Mouse (Mus musculus) liver, postnatal 0 days (tissue): Measurements from ENCODE around the gene Gpr150. TPM values are rescaled to one million over a fixed set of nuclear protein-coding genes. Genes with fewer than 3 reads are reported as not detected.

ENCODE experiments used
- ATAC-seq: fragments of 200-750 bp; cut with Nextera tagmentation; 2 replicates; pipeline ENCODE4 v1.8.0; 2017; ENCODE audit warnings: mild to moderate bottlenecking, moderate library complexity
- DNase-seq: peaks from one replicate; pipeline ENCODE4 v3.0.0-alpha.2; 2016
- H3K27ac ChIP-seq: fragments of 300-500 bp; sonication (generic); 2 replicates; pipeline ENCODE4 v1.5.1; 2014; ENCODE audit warnings: antibody characterized with exemption, moderate library complexity, mild to moderate bottlenecking, low read depth
- H3K27me3 ChIP-seq: fragments of 300-500 bp; sonication (generic); 2 replicates; pipeline ENCODE4 v1.6.1; 2014; ENCODE audit warnings: low read length, control low read depth, mixed read lengths; ENCODE audit not compliant: insufficient read depth
- H3K36me3 ChIP-seq: fragments of 300-500 bp; sonication (generic); replicated peaks from 2 replicates; pipeline ENCODE4 v1.6.1; 2014; ENCODE audit warnings: mild to moderate bottlenecking, control low read depth, low read length, moderate library complexity, mixed read lengths; ENCODE audit not compliant: insufficient read depth
- H3K4me1 ChIP-seq: fragments of 300-500 bp; sonication (generic); 2 replicates; pipeline ENCODE4 v1.6.1; 2014; ENCODE audit warnings: antibody characterized with exemption, mild to moderate bottlenecking, control low read depth; ENCODE audit not compliant: insufficient read depth
- H3K4me2 ChIP-seq: fragments of 300-500 bp; sonication (generic); 2 replicates; pipeline ENCODE4 v1.6.1; 2014; ENCODE audit warnings: low read depth, mild to moderate bottlenecking, low read length, moderate library complexity, mixed read lengths
- H3K4me3 ChIP-seq: fragments of 300-500 bp; sonication (generic); 2 replicates; pipeline ENCODE4 v1.5.1; 2014; ENCODE audit warnings: low read depth, low read length
- H3K9ac ChIP-seq: fragments of 300-500 bp; sonication (generic); replicated peaks from 2 replicates; pipeline ENCODE4 v1.6.1; 2014; ENCODE audit warnings: mild to moderate bottlenecking, moderate library complexity
- H3K9me3 ChIP-seq: fragments of 300-500 bp; sonication (generic); 2 replicates; pipeline ENCODE4 v1.6.1; 2016; ENCODE audit warnings: mild to moderate bottlenecking, control low read depth, low read length, mixed read lengths
- CTCF ChIP-seq: sonication (generic); IDR thresholded peaks from 2 replicates; pipeline ENCODE4 v1.5.1; 2016; ENCODE audit warnings: antibody characterized with exemption, low read depth
- EP300 ChIP-seq: IDR thresholded peaks from 2 replicates; pipeline ENCODE4 v1.6.1; 2016; ENCODE audit warnings: antibody characterized with exemption, low read depth, mild to moderate bottlenecking
- WGBS: fragments of 180-500 bp; shearing (Covaris S2); extraction: QIAGEN DNeasy Blood & Tissue Kit; methylation state at CpG from one replicate; pipeline ENCODE4 v1.1.7; 2014; ENCODE audit not compliant: insufficient replicate concordance; 5-methylcytosine and 5-hydroxymethylcytosine counted together
- polyA plus RNA-seq: library from polyadenylated mRNA; unstranded; fragments of >200 nt; fragmentation: Nextera tagmentation; extraction: Ambion mirVana; gene quantifications from 2 replicates; pipeline ENCODE4 v1.2.1, GENCODE M21; 2015

Gpr150 gene
- polyA plus RNA-seq = 0.18 and 0.47 TPM in 2 replicates

DNA sequence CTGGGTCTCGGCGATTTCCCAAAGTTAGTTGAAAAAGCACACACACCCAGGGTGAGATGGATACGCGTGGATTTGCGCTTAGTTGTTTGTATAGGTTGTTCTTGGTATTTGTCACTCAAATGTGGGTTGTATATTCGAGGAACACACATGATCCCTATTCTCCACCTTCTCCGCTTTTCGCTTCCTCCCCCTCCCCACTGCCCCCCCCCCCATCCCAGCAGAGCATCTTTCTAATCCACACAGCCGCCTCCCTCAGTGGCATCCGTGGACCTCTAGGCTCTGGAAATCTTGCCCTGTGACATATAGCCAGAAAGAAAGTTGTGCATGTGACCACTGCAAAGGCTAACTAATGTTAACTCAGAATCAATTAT is at the start of gene Gpr150:
TSS of gene Gpr150 (minus strand) at position 101 of the 371 bp plus-strand sequence.
- Histone ChIP-seq H3K4me1 (peaks cover 16% of the 10 kb centered on the region), H3K9ac (peak within 1 kb of the TSS; percentile 12), H3K36me3 (no peaks in the 10 kb centered on the region), H3K9me3 (0 out of 2 replicates have a peak, but pooled peaks cover 2% of the 10 kb centered on the region), H3K4me2 (peak within 1 kb of the TSS; percentile 90), H3K4me3 (peak within 1 kb of the TSS; percentile 51), H3K27me3 (peaks cover 19% of the 10 kb centered on the region), H3K27ac (no peak within 1 kb of the TSS)
- TF ChIP-seq EP300 = no peak
- 0 out of 2 replicates have a peak, but pooled peaks have one; percentile 5 for ATAC-seq
- DNase-seq = no peak
- WGBS = 32% methylated on average over 10 of the region's 10 CpGs

DNA sequence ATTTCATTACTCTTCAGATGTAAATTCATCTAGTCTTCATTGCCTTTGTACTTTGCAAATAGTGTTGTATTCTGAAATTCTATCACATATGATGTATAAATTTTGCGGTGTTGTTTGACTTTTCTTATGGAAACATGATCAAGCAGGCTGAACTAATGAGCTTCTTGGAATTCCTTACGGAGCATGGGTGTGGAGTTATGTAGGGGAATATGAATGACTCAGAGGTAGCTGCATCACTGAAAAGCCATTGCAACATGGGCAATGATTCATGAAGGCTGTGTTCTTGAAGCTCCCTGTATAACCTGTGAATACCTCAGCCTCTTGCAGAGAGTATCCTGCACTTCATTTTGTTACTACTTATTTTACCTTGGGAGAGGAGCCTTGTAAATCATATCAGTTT is 45.2 kb upstream of the Gpr150 start:
- no peak overlapping the region for H3K9ac ChIP-seq
- 84% methylated on average over 2 of the region's 2 CpGs for WGBS
- H3K9me3 ChIP-seq = no peaks in the 10 kb centered on the region
- no peaks in the 10 kb centered on the region for H3K27me3 ChIP-seq
- H3K4me2 ChIP-seq = no peak overlapping the region
- H3K36me3 ChIP-seq = peaks cover 2% of the 10 kb centered on the region; the same call in 1 of the 2 replicates
- TF ChIP-seq EP300 (no peak), CTCF (no peak)
- H3K27ac ChIP-seq = no peak overlapping the region
- ATAC-seq (no peak), DNase-seq (no peak)
- H3K4me3 ChIP-seq = no peak overlapping the region
- peaks cover 3% of the 10 kb centered on the region; the same call in 1 of the 2 replicates for H3K4me1 ChIP-seq

DNA sequence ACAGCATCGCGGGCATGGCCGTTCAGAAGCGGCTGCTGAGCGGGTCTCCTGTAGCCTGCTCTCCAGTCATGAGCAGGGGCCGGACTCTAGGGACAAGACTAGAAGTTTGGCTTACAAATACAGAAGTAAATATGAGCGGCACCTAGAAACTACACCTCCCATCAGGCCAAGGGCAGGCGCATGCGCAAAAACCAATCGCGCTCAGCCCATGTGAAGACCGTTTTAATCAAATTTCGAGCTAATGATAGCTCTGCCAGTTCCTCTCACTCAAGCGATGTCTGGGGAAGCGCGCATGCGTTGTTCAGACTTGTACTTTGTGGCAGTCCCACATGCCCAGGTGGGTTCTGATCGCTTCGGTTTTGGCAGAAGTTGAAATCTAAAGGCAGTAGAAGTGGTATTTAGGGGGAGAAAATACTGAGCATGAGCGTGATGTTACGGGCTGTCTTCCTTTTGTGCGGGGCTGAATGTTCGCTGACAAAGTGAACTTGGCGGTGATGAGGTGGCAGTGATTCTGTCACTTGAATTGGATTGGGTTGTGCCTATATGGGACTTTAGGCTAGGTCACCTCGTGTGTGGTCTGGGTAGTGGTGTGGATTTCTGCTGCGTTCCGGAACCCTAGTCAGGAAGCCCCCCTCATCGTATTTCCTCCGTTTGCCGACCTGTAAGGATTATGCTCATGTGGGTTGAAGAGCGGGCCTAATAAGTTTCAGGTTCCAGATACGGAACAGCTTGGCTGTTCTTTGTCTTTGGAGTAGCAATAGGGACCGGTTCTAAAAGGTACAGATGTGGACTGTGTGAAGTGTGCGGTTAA is 41.9 kb upstream of the Gpr150 start, which contains the start of the genes Arsk and Ttc37:
TSS of gene Arsk (minus strand) at position 168 of the 811 bp plus-strand sequence.
TSS of gene Ttc37 (plus strand) at position 242 of the 811 bp plus-strand sequence.
- Histone ChIP-seq H3K9ac (peak within 1 kb of the TSS; percentile 62), H3K4me3 (peak within 1 kb of the TSS; percentile 73), H3K27me3 (no peaks in the 10 kb centered on the region), H3K4me1 (peaks cover 3% of the 10 kb centered on the region; the same call in 1 of the 2 replicates), H3K27ac (peak within 1 kb of the TSS; percentile 88), H3K36me3 (0 out of 2 replicates have a peak, but pooled peaks cover 2% of the 10 kb centered on the region), H3K9me3 (no peaks in the 10 kb centered on the region), H3K4me2 (peak within 1 kb of the TSS; percentile 81)
- TF ChIP-seq CTCF (no peak), EP300 (no peak)
- DNase-seq (peak; percentile 93), ATAC-seq (peak; percentile 96)
- WGBS = under 1% methylated on average over 34 of the region's 34 CpGs

DNA sequence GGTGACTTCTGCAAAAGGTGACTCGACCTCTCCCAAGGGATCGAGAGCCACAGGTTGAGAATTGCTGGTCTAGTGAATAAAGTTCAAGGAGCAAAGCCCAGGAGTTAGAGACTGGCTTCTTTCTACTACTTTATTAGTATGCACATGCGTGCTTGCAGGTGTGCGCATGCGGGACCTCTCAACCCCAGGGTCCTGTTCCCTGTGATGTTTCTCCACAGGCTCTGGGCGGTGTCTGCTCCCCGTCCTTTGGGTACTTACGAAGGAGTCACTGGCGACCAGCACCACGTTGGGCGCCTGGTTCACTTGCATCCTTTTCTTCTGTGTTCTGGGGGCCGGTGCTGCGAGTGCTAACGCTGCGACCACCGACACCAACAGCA is 41.3 kb upstream of the Gpr150 start:
- 3% methylated on average over 16 of the region's 16 CpGs for WGBS
- H3K27me3 ChIP-seq = no peaks in the 10 kb centered on the region
- no peak for DNase-seq

GRCm38 (mm10) chr13:76074323-76074722 is 17.5 kb upstream of the Gpr150 start:
- H3K9ac ChIP-seq = no peak overlapping the region
- H3K4me2 ChIP-seq = no peak overlapping the region
- no peaks in the 10 kb centered on the region for H3K4me1 ChIP-seq
- H3K9me3 ChIP-seq = no peaks in the 10 kb centered on the region
- 26% methylated on average over 1 of the region's 1 CpGs for WGBS
- H3K27ac ChIP-seq = no peak overlapping the region
- no peak for ATAC-seq
- TF ChIP-seq EP300 = no peak
- no peak for TF ChIP-seq CTCF
- no peak overlapping the region for H3K4me3 ChIP-seq
- H3K27me3 ChIP-seq = no peaks in the 10 kb centered on the region
- no peak for DNase-seq
- H3K36me3 ChIP-seq = no peaks in the 10 kb centered on the region

More for the DNA sequence above, 41.3 kb upstream of the Gpr150 start:
- ATAC-seq = peak; percentile 77
- TF ChIP-seq CTCF (no peak), EP300 (no peak)
- Histone ChIP-seq H3K4me1 (peaks cover 3% of the 10 kb centered on the region; the same call in 1 of the 2 replicates), H3K4me3 (peak overlapping the region; percentile 73), H3K4me2 (peak overlapping the region; percentile 81), H3K36me3 (0 out of 2 replicates have a peak, but pooled peaks cover 2% of the 10 kb centered on the region), H3K9ac (peak overlapping the region; percentile 62), H3K9me3 (no peaks in the 10 kb centered on the region), H3K27ac (peak overlapping the region; percentile 88)

GRCm38 (mm10) chr13:76064363-76064945 is 7.7 kb upstream of the Gpr150 start:
- WGBS = 86% methylated on average over 13 of the region's 13 CpGs
- no peak overlapping the region for H3K9ac ChIP-seq
- H3K9me3 ChIP-seq = no peaks in the 10 kb centered on the region
- DNase-seq (no peak), ATAC-seq (no peak)
- H3K4me1 ChIP-seq = no peaks in the 10 kb centered on the region
- H3K27ac ChIP-seq = no peak overlapping the region
- no peak overlapping the region for H3K4me3 ChIP-seq
- no peaks in the 10 kb centered on the region for H3K27me3 ChIP-seq
- H3K36me3 ChIP-seq = peaks cover 3% of the 10 kb centered on the region
- H3K4me2 ChIP-seq = no peak overlapping the region
- TF ChIP-seq EP300 (no peak), CTCF (no peak)
